Mouse (Mus musculus) kidney, adult 2 months (tissue): Measurements from ENCODE around the gene Mgmt. TPM values are rescaled to one million over a fixed set of nuclear protein-coding genes. Genes with fewer than 3 reads are reported as not detected.
A peak's percentile ranks its signal among the peaks of the same experiment; 100 is the strongest.

Experiments
- DNase-seq: peaks from one replicate; pipeline ENCODE4 v3.0.0; 2021
- H3K27ac ChIP-seq: fragments of 200-500 bp; 2 replicates; pipeline ENCODE4 v1.5.1; 2012; ENCODE audit warnings: low read depth, low read length, control low read depth, inconsistent platforms; ENCODE audit not compliant: insufficient read depth
- H3K27me3 ChIP-seq: fragments of 200-500 bp; replicated peaks from 2 replicates; pipeline ENCODE4 v1.6.1; 2012; ENCODE audit warnings: mild to moderate bottlenecking, moderate library complexity, low read length, inconsistent platforms; ENCODE audit not compliant: control insufficient read depth, insufficient read depth
- H3K36me3 ChIP-seq: fragments of 200-500 bp; 2 replicates; pipeline ENCODE4 v1.6.1; 2012; ENCODE audit warnings: mild to moderate bottlenecking, moderate library complexity, low read length, inconsistent platforms; ENCODE audit not compliant: control insufficient read depth, insufficient read depth
- H3K4me1 ChIP-seq: fragments of 200-500 bp; 2 replicates; pipeline ENCODE4 v1.6.1; 2011; ENCODE audit warnings: low read length; ENCODE audit not compliant: control insufficient read depth, insufficient read depth
- H3K4me3 ChIP-seq: fragments of 200-500 bp; 2 replicates; pipeline ENCODE4 v1.5.1; 2011; ENCODE audit warnings: mild to moderate bottlenecking, low read depth, low read length, control low read depth; ENCODE audit not compliant: insufficient read depth
- CTCF ChIP-seq: fragments of 200-500 bp; conservative IDR thresholded peaks from 2 replicates; pipeline ENCODE4 v1.5.1; 2011; ENCODE audit warnings: low read depth, mild to moderate bottlenecking, control low read depth, low read length, moderate library complexity, mixed read lengths; ENCODE audit not compliant: insufficient read depth, insufficient read length
- POLR2A ChIP-seq: fragments of 200-500 bp; IDR thresholded peaks from one replicate; pipeline ENCODE4 v1.6.1; 2011; ENCODE audit warnings: low read depth, low read length, control low read depth
- WGBS: fragments of 180-500 bp; shearing (Covaris S2); methylation state at CpG from one replicate; pipeline ENCODE4 v1.1.7; 2018; 5-methylcytosine and 5-hydroxymethylcytosine counted together
- polyA plus RNA-seq: library from polyadenylated mRNA; depleted of rRNA; stranded (reverse); fragments of >200 nt; gene quantifications from 2 replicates; pipeline ENCODE4 v1.2.3, GENCODE M21; 2012

The Mgmt gene
- polyA plus RNA-seq, 1 experiment: 5.1 TPM

GRCm38 (mm10) chr7:136997456-136997855 is 103.0 kb downstream of the Mgmt start:
- Histone ChIP-seq H3K36me3 (no peaks in the 10 kb centered on the region), H3K27ac (no peak overlapping the region), H3K27me3 (no peaks in the 10 kb centered on the region), H3K4me1 (no peaks in the 10 kb centered on the region), H3K4me3 (no peak overlapping the region)
- DNase-seq: no peak
- WGBS: 92% methylated on average over 15 of the region's 15 CpGs
- TF ChIP-seq POLR2A (no peak), CTCF (no peak)

GRCm38 (mm10) chr7:137000703-137001102 is 106.3 kb downstream of the Mgmt start:
- 57% methylated on average over 11 of the region's 11 CpGs for WGBS
- no peak for TF ChIP-seq POLR2A
- TF ChIP-seq CTCF: no peak
- no peak overlapping the region for H3K27ac ChIP-seq

GRCm38 (mm10) chr7:137001215-137001614 is 106.8 kb downstream of the Mgmt start:
- DNase-seq: no peak
- H3K4me3 ChIP-seq: no peak overlapping the region
- WGBS: 30% methylated on average over 15 of the region's 15 CpGs
- H3K27me3 ChIP-seq: no peaks in the 10 kb centered on the region
- no peaks in the 10 kb centered on the region for H3K36me3 ChIP-seq
- H3K27ac ChIP-seq: no peak overlapping the region
- H3K4me1 ChIP-seq: no peaks in the 10 kb centered on the region
- TF ChIP-seq CTCF: no peak

More at GRCm38 (mm10) chr7:137000703-137001102, 106.3 kb downstream of the Mgmt start:
- Histone ChIP-seq H3K36me3 (no peaks in the 10 kb centered on the region), H3K4me1 (no peaks in the 10 kb centered on the region), H3K4me3 (no peak overlapping the region), H3K27me3 (no peaks in the 10 kb centered on the region)
- no peak for DNase-seq

GRCm38 (mm10) chr7:137001783-137002182 is 107.4 kb downstream of the Mgmt start:
- Histone ChIP-seq H3K4me1 (no peaks in the 10 kb centered on the region), H3K27me3 (no peaks in the 10 kb centered on the region), H3K36me3 (no peaks in the 10 kb centered on the region), H3K4me3 (no peak overlapping the region), H3K27ac (no peak overlapping the region)
- DNase-seq: peak; percentile 12
- no peak for TF ChIP-seq CTCF
- no peak for TF ChIP-seq POLR2A
- WGBS: 31% methylated on average over 5 of the region's 5 CpGs

- Histone ChIP-seq H3K36me3 (no peaks in the 10 kb centered on the region), H3K4me3 (no peak overlapping the region), H3K27me3 (no peaks in the 10 kb centered on the region), H3K27ac (no peak overlapping the region), H3K4me1 (no peaks in the 10 kb centered on the region)
- 74% methylated on average over 3 of the region's 3 CpGs for WGBS
- no peak for TF ChIP-seq POLR2A
- TF ChIP-seq CTCF: no peak
- no peak for DNase-seq
Measured at GRCm38 (mm10) chr7:137002431-137002830, 108.0 kb downstream of the Mgmt start.

- Histone ChIP-seq H3K36me3 (no peaks in the 10 kb centered on the region), H3K27ac (no peak overlapping the region), H3K4me1 (no peaks in the 10 kb centered on the region), H3K4me3 (no peak overlapping the region), H3K27me3 (no peaks in the 10 kb centered on the region)
- 71% methylated on average over 11 of the region's 11 CpGs for WGBS
- DNase-seq: no peak
- TF ChIP-seq CTCF: no peak
- TF ChIP-seq POLR2A: no peak
Measured at GRCm38 (mm10) chr7:137005293-137005692, 110.9 kb downstream of the Mgmt start.

- Histone ChIP-seq H3K36me3 (no peaks in the 10 kb centered on the region), H3K27me3 (no peaks in the 10 kb centered on the region), H3K4me1 (no peaks in the 10 kb centered on the region), H3K27ac (no peak overlapping the region), H3K4me3 (no peak overlapping the region)
- 84% methylated on average over 6 of the region's 6 CpGs for WGBS
- TF ChIP-seq CTCF: no peak
- TF ChIP-seq POLR2A: no peak
- no peak for DNase-seq
Measured at GRCm38 (mm10) chr7:137008321-137008720, 113.9 kb downstream of the Mgmt start.
